Mouse (Mus musculus) 3134 (cell line): ENCODE results near the gene Ccdc62.

Source experiments
- DNase-seq: peaks from one replicate; pipeline ENCODE4 v3.0.0-alpha.2; 2011; ENCODE audit warnings: low spot score; ENCODE audit not compliant: insufficient read length; ENCODE audit errors: extremely low read depth

Ccdc62 gene

DNA sequence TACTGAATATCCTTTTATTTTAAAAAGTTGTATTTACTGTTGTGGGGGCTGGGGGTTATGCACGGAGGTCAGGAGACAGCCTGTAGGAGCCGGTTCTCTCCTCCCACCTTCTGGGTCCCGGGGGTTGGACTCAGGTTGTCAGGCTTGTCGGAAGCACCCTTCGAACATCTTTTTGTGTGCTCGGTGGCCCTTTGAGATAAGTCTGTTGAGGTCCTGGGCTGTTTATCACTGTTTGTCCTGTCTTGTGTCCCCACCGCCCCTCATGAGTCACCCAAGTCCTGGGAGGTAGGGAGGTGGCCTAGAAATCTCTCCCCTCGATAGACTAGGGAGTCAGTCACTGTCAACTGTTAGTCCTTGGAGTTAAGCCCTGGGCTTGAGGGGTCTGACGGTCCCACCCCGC, 67.9 kb downstream of the Ccdc62 start:
- DNase-seq = no peak

DNA sequence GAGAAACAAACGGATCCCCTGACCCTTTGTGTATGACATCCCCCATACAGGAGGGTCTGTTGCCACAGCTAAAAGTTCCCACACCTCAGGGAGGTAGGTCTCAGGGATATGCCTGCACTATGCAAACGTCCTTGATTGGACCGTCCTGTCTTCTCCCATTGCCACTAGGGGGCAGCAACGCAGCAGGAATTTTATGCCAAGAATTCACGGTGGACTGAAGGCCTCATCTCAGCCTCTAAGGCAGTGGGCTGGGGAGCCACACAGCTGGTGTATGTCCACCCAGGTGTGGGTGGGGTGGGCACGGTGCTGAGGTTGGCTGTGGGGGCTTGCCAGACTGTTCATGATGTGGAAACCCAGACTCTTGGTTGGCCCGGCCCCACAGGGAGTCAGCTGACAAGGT, 70.3 kb downstream of the Ccdc62 start:
- DNase-seq = peak; percentile 72

DNA sequence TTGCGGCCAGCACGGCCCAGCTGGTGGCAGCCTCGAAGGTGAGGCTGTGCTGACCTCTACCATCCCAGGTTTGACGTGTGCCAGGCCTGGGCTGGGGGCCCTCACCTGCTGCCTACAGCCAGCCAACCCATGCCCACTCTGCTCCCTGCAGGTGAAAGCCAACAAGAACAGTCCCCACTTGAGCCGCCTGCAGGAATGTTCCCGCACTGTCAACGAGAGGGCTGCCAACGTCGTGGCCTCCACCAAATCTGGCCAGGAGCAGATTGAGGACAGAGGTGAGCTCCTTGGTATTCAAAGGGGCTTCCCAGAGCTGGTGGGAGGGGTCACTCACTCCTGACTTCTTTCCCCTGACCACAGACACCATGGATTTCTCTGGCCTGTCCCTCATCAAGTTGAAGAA, 70.8 kb downstream of the Ccdc62 start:
- DNase-seq = no peak

DNA sequence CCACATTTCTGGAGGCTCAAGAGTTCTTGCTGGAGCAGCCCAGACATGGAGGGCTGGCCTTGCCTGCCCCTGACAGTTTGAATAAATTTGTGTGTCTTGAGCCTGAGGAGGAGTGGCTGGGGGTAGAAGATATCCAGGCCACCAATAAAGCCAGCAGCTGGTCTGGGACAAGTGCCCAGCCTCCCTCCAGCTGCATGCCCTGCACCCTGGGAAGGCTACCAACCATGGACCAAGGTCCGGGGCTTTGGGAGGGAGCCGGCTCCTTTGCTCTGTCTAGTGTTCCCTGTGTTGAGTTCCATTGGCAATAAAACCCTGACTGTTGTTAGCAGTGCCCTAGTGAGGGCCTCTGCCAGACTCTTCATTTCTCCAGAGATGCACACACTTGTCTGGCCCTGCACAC, 72.4 kb downstream of the Ccdc62 start:
- no peak for DNase-seq

DNA sequence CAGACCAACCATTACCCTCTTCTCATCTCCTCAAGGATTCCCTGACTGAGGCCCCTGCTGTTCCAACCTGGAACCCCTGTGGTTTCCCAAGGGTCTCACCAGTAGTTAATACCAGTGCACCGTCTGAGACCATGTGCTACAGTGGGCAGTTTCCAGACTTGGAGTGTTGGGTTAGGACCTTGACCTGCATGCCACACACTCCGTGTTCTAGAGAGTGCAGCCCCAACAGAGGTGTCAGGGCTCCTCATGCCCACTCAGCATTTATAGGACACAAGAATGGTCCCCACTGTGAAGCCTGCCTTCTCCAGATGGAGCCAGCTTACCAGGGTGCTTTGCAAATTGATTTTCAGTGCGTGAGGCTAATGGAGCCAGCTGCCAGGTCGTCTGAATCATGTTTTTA, 72.9 kb downstream of the Ccdc62 start:
- DNase-seq = no peak

DNA sequence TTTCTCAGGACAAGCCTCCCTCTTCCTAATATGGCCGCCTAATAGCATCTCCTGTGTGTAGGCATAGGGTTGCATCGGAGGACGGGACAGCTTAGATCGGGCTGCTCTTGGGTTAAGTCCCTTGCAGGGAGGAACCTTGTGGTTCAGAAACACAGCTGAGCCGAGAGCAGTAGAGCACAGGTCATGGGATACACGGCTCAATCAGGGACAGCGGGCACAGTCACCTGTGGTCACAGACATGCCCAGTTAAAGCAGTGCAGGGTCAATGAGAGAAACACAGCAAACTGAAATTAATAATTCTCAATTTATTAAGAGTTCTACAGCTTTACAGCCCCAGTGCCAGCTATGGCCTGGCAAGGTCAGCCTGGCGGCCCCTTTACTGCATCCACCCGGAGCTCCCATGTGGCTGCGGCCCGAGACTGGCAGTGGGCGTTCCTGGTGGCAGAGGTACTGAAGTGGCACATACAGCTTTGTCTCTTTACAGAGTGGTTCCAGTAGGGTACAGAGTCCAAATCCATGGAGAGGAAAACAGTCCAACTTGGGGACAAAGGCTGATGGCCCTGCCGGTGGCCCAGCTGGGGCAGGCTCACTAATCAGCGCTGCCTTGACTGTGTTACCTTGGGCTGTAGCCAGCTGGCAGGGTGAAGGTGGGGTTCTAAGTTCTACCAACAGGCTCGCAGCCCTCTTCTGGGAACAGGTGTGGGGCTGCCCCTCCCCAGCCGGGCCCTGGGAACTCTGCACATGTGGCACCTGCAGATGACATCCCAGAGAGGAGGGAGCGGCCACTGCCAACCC, 74.1 kb downstream of the Ccdc62 start:
- DNase-seq = no peak

DNA sequence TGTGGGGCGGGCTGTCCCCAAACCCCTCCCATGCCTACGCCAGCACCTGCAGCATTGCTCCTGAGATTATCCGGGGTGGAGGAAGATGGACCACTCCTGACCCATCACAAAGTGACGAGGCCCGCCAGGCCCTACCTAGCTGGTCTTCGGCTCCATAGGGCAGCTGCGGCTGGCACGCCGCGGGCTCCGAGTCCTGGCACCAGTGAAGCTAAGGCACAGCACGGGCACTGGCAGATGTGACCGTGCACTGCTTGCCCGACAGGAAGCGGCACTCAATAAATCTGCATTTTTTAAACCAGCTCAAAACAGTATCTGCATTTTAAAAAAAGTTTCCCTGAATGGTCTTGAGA, 74.6 kb downstream of the Ccdc62 start:
- DNase-seq = no peak

DNA sequence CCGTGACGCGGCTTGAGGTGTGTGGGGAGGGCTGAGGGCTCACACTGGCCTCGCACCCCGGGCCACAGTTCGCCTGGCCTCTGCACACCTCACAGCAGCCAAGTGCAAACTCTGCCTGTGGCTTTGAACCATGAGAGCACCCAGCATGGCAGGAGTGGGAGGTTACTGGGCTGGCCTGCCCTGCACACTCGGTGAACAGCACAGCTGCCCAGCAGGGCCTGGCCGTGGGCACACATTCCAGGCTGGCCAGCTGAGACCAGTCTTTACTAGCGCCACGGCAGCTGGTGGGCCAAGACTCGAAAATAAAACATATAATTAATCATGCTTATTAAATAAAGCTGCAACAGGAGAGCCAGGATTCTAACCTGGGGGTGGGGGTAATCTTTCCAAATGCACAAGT, 75.1 kb downstream of the Ccdc62 start:
- DNase-seq = no peak

DNA sequence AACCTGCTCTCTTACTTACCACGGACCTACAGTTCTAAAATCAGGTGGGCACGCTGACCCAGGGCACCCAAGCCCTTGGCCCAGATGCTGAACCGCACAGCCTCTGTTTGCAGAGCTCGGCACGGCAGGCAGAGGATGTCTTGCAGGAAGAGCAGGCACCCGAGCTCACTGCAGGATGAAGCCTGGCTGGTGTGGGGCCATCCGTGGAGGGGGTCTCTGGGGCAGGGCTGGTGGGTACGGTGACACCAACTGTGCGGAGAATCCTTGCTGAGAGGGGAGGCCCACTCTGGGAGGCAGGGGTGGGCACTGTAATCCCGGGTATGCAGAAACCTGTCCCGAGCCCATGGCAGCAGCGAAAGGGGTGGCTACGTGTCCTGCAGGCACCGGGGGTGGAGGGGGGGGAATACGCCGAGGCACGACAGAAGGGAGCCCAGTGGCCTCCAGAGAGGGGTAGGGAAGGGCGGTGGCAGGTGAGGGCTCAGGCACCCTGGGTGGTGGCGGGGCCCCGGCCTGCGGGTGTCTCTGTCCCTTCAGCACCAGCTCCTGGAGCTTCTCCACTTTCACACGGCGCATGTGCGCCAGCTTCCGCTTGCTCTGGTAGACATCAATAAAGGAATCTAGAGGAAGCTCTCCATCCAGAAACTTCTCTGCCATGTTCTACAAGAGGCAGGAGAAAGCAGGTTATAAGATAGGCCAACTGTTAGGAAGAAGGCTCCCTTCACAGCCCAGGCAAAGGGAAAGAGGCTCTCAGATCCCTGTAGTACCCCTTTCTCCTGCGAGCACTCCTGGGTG, 75.8 kb downstream of the Ccdc62 start:
- no peak for DNase-seq

DNA sequence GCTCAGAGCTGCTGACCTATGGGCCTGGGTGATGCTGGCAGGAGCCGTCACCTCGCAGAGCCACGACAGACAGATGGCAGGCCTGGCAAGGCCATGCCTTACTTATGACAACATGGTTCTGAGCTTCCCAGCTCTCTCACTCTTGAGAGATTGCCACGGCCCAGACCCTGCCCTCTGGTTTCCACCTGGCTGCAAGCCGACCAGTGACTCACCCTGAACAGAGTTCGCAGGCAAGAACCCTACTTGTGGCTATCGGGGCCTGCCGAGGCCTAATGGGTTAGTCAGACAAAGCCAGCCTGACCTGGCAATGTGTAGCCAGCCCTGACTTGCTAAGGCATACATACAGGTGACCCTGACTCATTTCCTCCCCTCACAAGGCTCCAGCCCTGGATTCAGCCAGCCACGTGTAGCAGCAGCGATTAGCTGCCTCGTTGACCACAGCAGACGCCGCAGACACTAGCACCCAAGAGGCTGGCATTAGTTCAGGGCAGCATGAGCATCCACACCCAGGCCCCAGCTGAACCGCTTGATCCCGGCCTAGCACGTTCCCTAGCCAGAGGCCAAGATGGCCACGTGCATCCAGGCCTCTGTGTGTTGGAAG, 76.5 kb downstream of the Ccdc62 start:
- DNase-seq = peak; percentile 98

DNA sequence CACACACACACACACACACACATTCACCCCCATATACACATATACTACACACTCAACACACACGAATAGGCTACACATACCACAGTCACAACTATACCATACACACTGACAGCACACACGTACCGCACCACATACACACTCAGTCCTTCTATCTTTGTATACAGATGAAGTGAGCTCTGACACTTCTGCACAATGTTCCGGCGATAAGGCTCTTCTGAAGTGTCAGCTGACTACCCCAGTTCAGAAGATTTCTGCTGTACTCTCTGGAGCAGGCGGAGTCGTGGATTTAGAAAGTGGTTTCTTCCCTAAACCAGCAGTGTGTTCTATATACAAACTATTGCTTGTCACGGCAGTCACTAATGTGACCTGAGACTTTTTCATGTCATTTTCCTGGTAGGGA, 79.6 kb downstream of the Ccdc62 start:
- no peak for DNase-seq

DNA sequence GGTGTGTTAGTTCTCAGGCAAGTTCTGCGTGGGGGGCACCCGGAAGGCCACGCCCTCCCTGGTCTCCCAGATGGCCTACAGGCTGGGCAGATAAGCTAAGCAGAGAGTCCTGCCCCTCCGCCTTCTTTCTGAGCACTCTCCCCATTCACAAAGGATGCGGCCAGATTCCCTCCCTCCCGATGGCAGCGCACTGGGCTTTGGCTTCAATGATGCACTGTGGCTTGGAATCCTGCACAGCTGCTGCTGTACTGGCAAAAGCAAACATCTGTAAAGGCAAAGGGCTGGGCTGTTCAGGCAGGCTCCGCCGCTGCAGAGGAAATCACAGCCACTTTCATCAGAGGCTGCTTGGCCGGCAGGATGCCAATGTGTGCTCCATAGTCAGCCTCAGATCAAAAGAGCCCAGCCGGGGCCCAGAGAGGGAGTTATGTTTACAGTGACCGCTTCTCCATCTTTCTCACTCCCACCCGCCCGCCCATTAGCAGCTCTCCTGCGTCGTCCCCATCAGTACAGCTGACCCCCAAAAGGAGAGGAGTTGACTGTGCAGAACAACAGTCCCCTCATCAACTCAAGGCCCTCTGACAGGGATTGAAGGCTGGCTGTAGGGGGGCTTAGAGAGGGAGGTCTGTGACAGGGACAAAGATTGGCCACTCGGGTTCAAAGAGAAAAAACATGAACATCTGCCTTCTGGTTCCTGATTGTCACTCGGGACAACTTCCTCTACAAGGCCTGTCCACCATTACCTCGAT, 80.6 kb downstream of the Ccdc62 start:
- no peak for DNase-seq

DNA sequence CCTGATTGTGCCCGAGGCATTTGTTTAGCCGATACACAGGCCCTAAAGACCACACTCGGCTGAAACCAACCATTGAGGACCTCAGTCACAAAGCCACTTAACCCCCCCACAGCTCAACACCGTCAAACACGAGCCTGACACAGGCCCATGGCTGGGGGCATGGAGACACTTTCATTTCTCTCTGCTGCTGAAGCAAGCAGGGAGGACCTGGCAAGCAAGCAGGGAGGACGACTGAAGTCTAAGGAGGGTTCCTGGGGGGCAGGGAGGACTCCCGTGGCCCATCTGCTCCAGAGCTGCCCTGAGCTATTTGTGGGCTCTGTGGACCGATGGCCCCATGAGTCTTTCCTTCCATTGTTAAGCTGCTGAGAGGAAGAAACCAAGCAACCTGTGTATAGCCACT, 81.4 kb downstream of the Ccdc62 start:
- DNase-seq = no peak

DNA sequence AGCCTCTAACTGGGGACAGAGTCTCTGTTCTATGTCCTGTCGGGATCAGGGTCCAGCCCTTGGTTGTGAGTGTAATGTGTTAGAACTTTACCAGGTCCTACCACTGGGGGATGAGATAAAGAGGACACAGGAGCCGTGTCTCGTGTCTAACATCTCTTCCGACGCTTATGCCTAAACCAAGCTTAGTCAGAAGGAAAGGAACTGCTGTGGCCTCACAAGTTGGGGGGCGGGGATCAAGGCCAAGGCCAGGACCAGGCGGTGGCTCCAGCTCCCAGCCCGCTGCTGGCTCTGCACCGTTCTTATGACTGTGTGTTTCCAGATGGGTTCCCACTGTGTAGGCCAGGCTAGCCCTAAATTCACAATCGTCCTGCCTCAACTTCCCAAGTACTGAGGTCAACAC, 82.4 kb downstream of the Ccdc62 start:
- DNase-seq = no peak

DNA sequence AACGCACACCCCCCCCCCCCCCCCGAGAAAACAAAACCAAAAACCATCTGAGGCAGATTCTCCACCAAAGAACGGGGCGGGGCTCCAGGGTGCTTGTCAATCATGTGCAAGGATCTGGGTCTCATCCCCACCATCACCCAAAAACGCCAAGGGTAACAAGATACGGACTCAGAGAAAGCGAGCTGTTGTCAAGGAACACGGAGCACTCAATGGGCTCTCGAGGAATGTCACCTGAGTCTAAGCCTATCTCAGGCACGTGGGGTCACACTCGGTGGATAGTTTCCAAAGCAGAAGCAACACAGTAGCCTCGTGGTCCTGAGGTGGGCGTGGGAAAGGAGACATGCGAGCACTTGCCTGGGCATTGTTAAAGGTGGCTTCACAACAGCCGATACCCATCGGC, 83.3 kb downstream of the Ccdc62 start:
- DNase-seq = no peak

DNA sequence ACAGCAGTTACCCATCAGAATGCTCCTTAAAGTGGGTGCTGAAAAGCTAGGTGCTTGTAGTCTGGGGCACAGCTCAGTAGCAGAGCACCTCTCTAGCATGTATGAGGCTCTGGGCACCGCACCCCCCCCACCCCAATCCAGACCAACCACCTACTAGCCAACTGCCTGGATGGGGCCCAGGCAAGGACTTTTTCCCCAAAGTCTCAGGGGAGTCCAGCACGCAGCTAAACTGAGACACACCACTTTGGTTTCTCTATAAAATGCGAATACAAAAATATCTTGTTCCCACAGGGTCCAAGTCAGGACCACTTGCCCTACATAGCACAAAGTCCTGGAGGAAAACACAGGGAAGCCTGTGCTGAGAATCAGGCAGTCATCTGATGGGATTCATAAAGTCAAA, 83.7 kb downstream of the Ccdc62 start:
- no peak for DNase-seq

DNA sequence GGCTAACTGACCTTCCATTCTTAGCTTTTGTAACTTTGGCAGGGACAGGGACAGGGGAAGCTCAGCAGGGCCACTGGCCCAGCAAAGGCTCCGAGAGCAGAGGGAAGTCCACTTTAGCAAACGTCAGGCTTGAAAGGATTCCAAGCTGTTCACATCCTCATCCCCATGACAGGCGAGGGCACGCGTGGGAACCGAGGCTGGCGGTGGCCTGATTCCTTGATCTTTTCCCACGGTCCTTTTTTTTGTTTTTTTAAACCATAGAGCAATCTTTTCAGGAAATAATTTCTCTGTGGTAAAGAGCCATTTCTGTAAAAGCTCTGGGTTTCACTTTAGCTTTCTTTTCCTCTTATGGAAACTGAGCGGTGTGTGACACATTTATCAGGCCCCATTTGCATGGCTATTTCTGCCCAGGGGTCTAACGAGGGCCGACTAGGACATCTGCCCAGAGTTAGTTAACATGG, 84.3 kb downstream of the Ccdc62 start:
- no peak for DNase-seq

DNA sequence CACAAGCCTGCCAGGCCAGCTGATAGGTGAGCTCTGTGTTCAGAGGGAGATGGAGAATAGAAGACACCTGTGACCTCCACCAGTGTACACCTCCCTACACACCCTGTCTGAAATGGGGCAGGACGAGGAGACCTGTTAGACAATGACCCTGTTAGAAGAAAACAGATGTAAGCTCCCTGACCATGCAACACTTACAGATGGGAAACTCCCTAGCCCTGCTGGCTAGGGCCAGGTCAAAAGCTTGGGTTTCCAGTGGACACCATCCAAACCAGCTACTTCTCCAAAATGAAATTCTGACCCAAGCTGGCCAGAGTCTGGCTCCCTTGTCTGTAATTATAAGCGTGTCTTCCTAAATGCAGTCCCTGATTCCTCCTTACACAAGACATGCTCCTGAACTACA, 85.2 kb downstream of the Ccdc62 start:
- no peak for DNase-seq

DNA sequence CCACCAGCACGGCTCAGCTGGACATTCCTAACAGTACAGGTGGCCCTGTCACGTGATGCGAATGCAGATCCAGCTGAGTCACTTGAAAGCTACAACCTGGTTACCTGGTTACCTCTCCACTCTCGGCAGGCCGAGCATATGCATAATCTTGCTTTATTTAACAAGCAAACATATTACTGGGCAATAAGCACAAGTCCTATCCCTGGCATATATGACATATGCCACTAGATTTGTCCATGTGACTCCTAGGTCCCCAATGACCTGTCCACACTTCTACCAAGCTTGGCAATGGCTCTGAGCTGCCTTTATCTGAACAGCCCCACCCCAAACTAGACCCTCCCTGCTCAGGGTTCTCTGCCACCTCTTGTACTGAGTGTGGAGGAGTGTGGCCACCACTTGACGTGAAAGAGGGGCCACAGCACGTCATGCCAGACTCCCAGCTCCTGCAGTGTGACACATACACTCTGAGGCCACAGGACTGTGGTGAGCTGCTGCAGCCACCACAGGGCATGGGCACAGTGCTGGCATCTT, 85.9 kb downstream of the Ccdc62 start:
- DNase-seq = no peak

DNA sequence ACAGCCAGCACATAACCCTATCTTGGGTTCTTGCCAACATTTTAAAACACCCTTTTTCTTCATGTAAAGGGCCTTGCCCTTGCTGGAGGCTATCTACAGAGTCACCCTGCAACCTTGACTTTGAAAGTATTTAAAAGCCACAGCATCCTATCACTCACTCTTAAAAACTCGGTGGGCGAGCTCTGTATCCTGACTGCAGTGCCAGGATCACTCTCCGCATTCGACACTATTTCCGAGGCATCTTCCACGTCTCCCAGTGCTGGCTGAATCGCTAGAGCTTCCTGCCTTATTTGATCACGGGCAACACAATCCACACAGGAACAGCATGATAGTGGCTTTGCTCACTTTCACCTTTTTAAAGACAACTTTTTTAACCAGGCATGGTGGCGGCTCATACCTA, 87.5 kb downstream of the Ccdc62 start:
- no peak for DNase-seq

DNA sequence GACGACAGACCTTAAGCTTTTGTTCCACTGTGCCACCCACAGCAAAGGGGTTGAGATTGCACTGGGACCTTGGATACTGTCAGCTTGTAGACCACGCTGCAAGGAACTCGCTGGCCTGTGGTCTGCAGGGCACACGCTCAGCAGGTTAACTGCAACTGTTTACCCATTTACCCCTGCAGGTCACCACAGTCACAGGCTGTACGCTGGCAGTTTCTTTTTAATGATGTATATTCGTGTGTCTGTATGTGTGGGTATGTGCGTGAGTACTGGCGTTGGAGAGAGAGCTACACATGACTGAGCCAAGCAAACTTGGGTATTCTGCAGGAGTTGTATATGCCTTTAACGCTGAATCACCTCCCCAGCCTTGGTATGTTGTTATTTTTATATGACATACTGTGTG, 88.2 kb downstream of the Ccdc62 start:
- DNase-seq = no peak
